Mouse (Mus musculus): ENCODE measurements around the gene Cfap157.

Gene Cfap157

GRCm38 (mm10) chr2:32781710-32782109 lies 2.5 kb downstream of the Cfap157 start:
- DNase-seq (ENCODE audit: low spot score in 2 of 2): no peak

- DNase-seq (ENCODE audit: low spot score in 2 of 2): no peak
Observed at GRCm38 (mm10) chr2:32779714-32780113, 4.5 kb downstream of the Cfap157 start.

GRCm38 (mm10) chr2:32779131-32779530 lies 5.1 kb downstream of the Cfap157 start:
- peak in 1 of 2 experiments; percentile 48 for DNase-seq (ENCODE audit: low spot score in 2 of 2)

GRCm38 (mm10) chr2:32778081-32778480 lies 6.1 kb downstream of the Cfap157 start:
- DNase-seq (ENCODE audit: low spot score in 2 of 2): no peak

- no peak for DNase-seq (ENCODE audit: low spot score in 2 of 2)
Observed at GRCm38 (mm10) chr2:32776192-32776591, 8.0 kb downstream of the Cfap157 start.

GRCm38 (mm10) chr2:32775359-32776074 lies 8.7 kb downstream of the Cfap157 start, which contains the start of the genes Ttc16 and Ptrh1:
Gene Ttc16, minus strand, starts transcription at chr2:32775633.
Gene Ptrh1, plus strand, starts transcription at chr2:32775786.
- DNase-seq (ENCODE audit: low spot score in 2 of 2): peak; percentile 94 to 97

- DNase-seq (ENCODE audit: low spot score in 2 of 2): no peak
Observed at GRCm38 (mm10) chr2:32772626-32773279, 11.5 kb downstream of the Cfap157 start.

- no peak for DNase-seq (ENCODE audit: low spot score in 2 of 2)
Observed at GRCm38 (mm10) chr2:32771886-32772285, 12.3 kb downstream of the Cfap157 start.

GRCm38 (mm10) chr2:32769327-32770085 lies 14.7 kb downstream of the Cfap157 start:
- no peak for DNase-seq (ENCODE audit: low spot score in 2 of 2)

- no peak for DNase-seq (ENCODE audit: low spot score in 2 of 2)
Observed at GRCm38 (mm10) chr2:32768661-32769285, 15.5 kb downstream of the Cfap157 start.

GRCm38 (mm10) chr2:32767241-32767640 lies 17.0 kb downstream of the Cfap157 start:
- no peak for DNase-seq (ENCODE audit: low spot score in 2 of 2)

GRCm38 (mm10) chr2:32763353-32763752 lies 20.9 kb downstream of the Cfap157 start:
- no peak for DNase-seq (ENCODE audit: low spot score in 2 of 2)

GRCm38 (mm10) chr2:32761859-32762258 lies 22.4 kb downstream of the Cfap157 start:
- DNase-seq (ENCODE audit: low spot score in 2 of 2): no peak

GRCm38 (mm10) chr2:32761361-32761760 lies 22.9 kb downstream of the Cfap157 start:
- no peak for DNase-seq (ENCODE audit: low spot score in 2 of 2)

- DNase-seq (ENCODE audit: low spot score in 2 of 2): no peak
Observed at GRCm38 (mm10) chr2:32759001-32759400, 25.2 kb downstream of the Cfap157 start.

- no peak for DNase-seq (ENCODE audit: low spot score in 2 of 2)
Observed at GRCm38 (mm10) chr2:32758503-32758902, 25.7 kb downstream of the Cfap157 start.

GRCm38 (mm10) chr2:32757056-32757845 lies 27.0 kb downstream of the Cfap157 start, which contains the start of gene Tor2a:
Gene Tor2a, plus strand, starts transcription at chr2:32757234.
- peak; percentile 94 to 96 for DNase-seq (ENCODE audit: low spot score in 2 of 2)

GRCm38 (mm10) chr2:32756674-32757055 lies 27.6 kb downstream of the Cfap157 start:
- DNase-seq (ENCODE audit: low spot score in 2 of 2): no peak

GRCm38 (mm10) chr2:32752181-32752580 lies 32.0 kb downstream of the Cfap157 start:
- DNase-seq (ENCODE audit: low spot score in 2 of 2): no peak

- DNase-seq (ENCODE audit: low spot score in 2 of 2): no peak
Observed at GRCm38 (mm10) chr2:32751665-32752033, 32.6 kb downstream of the Cfap157 start.
